Mouse (Mus musculus) frontal cortex, adult (tissue): ENCODE results near the gene Zfp423.
A peak's percentile ranks its signal among the peaks of the same experiment; 100 is the strongest.

Source experiments
- ATAC-seq: cut with Nextera tagmentation; 2 replicates; pipeline ENCODE4 v1.9.2; 2017; ENCODE audit warnings: mild to moderate bottlenecking, moderate library complexity, mixed read lengths; ENCODE audit not compliant: low TSS enrichment

Gene Zfp423

DNA sequence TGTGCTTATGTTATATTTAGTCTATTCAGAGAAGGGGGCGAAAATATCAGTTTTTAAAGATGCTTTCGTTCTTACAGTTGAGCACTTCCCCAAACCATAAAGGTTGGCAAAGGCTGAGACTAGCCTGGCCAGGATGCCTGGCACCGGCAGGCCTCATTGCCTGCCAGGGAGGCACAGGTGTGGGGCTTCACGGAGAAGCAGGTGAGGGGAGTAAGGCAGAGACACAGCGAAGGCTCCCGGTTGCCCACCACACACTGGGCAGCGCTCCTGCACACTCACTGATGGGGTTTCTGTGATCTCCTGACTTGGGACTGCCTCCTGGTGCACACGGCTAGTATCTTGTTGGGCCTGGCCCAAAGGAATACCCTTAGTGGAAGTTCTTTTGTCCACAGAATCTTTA lies 294.1 kb downstream of the Zfp423 start:
- no peak for ATAC-seq

- ATAC-seq = no peak
These were observed 295.2 kb downstream of the Zfp423 start for GRCm38 (mm10) chr8:87664217-87664509.

DNA sequence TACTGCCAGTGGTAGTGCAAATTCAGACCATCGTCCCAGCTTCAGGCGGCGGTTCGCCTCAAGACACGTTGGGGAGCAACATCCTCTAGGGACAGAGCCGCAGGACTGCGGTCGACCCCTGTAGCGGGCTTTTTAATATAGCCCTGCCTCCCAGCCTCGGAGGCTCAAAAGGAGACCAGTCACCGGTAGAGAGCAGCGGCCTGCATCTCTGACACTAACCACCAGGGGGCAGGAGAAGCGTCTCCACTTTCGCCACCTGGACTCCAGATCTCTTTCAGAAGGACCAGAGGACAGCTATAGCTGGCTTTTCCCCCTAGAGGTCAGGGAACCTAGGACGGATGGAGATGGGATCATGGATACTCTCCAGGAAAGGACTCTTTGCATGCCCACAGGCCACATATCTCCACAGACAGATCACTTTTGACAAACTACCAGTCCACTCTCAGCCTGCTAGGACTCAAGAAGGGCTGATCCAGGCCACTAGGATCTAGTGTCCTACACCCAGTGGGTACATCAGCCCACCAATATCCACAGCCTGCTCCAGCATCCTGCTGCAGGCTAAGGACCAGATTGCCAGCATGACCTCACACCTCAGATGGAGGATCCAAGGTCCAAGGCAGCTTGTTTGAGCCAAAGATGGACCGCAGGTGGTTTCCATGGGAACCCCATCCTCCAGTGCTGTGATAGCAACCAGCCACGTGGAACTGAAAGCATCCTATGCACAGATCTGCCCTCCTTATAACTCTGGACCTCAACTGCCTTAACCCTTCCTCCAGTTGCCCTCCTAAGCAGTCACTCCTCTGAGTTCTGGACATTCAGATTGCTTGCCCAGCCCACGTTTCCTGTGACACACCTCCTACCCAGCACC lies 295.8 kb downstream of the Zfp423 start:
- ATAC-seq = peak; percentile 62

DNA sequence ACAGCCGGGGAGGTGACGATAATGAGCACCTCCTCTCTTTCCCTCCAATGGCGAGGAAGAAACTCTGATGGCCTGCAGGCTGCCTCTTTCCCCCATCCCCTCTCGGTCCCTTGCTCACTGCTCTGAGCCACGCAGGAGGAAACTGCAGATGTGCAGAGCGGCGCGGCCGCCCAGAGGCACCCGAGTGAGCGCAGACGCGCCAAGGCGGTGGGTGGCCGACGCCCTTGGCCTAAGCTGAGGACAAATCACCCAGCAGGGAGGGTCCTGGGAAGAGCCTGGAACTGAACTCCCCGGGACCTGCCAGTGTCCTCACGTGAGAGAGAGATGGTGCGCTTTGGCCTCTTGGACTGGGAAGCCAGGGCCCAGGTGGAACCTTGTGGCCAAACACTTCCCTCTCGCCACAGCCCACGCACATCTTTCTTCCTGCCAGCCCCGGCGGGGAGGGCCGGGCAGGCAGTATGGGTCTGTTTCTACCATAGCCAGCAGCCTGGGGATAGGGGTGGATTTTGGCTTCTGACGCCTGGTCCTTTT lies 296.5 kb downstream of the Zfp423 start:
- peak; percentile 28; the same call in 1 of the 2 replicates for ATAC-seq

DNA sequence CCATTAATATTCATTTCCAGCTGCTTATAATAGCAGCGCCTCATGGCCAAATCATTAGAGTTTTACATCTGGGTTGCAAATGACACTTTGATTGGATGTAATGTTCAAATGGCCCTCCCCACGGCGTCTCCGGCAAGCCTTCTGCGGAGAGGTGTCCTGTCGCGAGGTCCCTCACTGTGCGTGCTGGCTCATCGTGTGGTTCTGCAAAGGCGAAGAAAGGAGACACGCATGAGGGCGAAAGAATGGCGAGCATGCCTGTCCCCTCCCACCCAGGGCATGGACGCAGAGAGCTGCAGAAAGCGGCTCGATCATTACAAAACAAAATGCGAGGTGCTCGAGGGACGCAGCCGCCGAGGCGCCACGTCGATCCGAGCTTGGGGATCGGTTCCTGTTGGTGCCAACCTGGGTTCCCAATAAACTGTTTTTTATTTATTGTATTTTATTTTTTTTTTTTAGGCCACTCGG lies 297.1 kb downstream of the Zfp423 start:
- no peak for ATAC-seq

- ATAC-seq = no peak
These were observed 298.2 kb downstream of the Zfp423 start for GRCm38 (mm10) chr8:87660916-87661910.

DNA sequence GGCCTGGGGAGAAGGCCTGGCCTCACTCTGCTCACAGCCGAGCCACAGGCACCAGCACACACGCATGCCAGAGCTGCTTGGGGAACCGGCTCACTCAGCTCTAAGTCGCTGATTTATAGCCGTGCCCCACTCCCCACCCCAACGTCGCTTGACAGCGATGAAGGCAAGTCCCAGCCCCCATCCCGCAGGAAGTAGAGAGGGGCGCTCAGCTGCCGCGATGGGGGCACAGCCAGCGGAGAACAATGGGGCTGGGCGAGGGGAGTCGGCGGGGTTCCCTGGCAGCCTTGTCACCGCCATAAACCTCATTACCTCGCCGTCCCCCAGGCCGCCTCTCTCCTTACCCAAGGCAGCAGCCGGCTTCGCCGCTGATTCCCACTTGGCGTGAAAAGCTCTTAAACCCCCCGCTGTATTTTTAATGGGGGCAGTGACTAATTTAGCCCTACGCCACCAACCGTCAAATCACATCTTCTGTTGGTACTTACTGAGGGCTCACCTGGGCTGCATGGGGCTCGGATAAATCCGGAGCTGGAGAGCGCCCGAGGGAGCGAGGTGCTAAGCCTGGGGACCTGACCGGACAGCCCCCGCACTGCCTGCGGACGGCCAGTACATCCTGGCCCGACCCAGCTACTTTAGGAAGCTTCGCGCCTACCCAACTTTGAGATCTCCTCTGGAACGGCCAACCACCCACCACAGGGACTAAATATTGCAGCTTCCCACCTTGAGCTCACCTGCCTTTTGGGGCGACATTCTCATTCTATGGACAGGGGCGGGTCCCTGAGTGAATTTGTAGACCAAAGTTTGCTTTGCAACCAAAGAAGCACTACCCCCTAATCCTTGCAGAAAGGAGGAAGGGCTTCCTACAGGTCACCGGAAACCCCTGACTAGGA lies 299.1 kb downstream of the Zfp423 start:
- ATAC-seq = no peak

GRCm38 (mm10) chr8:87657488-87657887 lies 301.9 kb downstream of the Zfp423 start:
- ATAC-seq = no peak

GRCm38 (mm10) chr8:87656484-87657230 lies 302.7 kb downstream of the Zfp423 start:
- peak; percentile 73; the same call in 1 of the 2 replicates for ATAC-seq

DNA sequence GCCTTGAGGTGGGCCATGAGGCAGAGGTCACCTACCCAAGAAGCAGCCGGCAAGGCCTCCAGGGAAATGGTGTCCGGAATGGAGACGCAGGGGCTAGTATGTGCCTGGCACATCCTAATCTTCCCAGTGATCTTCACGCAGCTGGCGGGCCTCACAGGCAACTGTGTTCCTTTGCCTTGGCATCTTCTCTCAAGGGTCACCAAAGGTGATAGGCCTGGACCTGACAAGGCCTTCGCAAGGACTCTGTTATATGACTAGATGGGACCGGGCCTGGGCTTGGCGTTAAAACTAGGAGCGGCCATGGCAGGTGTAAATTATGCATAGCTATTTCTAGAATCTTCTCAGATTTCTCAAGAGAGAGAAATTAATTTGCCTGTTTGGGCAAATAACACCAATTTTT lies 303.4 kb downstream of the Zfp423 start:
- ATAC-seq = no peak

DNA sequence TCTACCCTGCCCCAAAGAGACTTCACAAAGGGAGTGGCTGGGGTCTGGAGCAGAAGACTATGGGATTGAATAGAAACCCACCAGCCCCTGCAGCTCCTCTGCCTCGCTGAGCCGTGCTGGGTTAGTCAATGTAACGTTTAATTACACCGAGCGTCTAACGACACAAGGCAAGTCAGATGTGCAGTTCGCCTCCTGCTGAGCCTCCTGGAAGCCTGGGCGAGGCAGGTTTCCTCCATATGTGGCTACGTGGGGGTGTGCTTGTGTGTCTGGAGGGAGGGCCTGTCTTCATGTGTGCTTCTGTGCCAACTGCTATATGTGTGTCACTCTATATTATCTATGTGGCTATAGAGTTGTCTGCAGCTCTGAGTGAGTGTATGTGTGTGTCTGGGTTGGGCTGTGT lies 311.6 kb downstream of the Zfp423 start:
- peak; percentile 50; the same call in 1 of the 2 replicates for ATAC-seq

- no peak for ATAC-seq
These were observed 313.4 kb downstream of the Zfp423 start for GRCm38 (mm10) chr8:87645829-87646483.

- ATAC-seq = no peak
These were observed 314.0 kb downstream of the Zfp423 start for GRCm38 (mm10) chr8:87645371-87645770.

DNA sequence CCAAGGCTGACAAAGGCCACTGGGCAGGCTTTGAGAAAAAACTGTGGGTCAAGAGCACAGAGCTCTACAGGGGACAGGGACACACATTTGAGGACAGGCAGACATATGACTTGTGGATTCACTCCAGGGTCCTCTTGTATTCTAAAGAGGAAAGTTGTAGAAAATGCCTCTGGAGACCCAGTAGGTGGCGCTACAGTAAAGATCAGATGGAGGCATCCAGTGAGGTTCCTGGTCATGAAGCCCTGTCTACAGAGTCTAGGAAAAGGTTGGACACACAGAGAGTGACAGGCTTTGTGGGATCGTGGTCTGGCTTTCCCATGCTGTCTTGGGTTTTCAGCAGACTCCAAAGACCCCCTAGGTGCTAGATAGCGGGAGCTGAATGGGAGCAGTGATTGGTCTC lies 318.5 kb downstream of the Zfp423 start:
- ATAC-seq = peak; percentile 79

DNA sequence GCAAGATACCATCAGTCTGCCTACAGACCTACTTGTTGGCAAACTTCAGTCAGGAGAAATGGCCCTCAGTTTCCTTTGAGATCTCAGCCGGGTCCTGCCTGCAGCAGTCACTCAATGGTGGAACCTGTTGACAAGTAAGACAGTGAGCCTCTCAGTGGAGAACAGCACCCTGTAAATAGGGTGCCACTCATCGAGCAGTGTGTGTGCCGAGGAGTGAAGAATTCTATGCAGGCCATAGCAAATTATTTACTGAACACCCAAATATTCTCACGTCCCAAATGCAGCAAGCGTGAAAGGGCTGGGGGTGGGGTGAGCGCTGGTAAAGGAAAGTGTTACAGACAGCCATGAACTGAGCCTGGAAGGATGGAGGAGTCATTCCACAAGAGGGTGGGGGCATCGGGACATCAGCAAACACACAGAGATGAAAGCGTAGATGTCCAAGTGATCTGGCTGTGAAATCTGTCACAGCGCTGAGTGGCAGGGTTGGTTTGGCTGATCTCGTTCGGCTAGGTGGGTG lies 323.1 kb downstream of the Zfp423 start:
- ATAC-seq = no peak

DNA sequence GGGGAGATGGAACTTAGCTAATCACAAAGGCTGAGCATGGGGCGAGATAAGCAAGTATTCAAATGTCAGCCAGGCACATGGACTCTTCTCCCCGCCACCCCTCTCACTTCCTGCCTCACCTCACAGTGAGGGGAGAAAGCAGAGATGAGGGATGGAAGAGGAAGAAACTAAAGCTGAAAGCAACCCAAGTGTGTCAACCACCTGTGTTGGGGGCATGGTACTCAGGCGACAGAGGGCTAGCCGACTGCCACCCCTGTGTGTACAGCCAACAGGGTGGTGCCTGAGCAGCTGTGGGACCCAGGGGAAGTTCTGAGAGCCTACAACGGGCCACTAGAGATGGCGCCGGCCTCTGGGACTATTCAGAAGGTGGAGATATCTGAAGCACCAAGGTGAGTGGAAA lies 327.6 kb downstream of the Zfp423 start:
- no peak for ATAC-seq

- ATAC-seq = no peak
These were observed 329.7 kb downstream of the Zfp423 start for GRCm38 (mm10) chr8:87629656-87630055.

GRCm38 (mm10) chr8:87621181-87621580 lies 338.2 kb downstream of the Zfp423 start:
- ATAC-seq = no peak

DNA sequence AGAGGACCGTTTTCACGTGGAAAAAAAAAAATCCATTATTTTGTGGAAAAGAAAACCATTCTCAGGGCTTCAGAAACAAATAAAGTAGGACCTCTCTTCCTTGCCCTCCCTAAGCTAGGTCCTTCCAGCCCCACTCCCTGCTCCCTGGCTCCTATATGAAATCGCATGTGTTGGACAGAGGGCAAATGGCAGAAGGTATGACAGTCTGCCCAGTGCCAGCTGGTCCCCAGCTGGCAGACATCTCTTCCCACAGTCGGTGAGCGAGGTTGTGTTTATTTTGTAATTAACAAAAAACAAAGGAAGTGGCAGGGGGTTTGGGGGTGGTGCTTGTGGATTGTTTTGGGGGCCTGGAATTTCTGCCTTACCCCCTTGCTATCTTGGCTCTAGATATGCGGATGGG lies 339.2 kb downstream of the Zfp423 start:
- no peak for ATAC-seq

GRCm38 (mm10) chr8:87619529-87619928 lies 339.9 kb downstream of the Zfp423 start:
- no peak for ATAC-seq
